Mouse (Mus musculus) olfactory bulb, adult 2 months (tissue): ENCODE measurements at regions not wholly inside any gene's neighbourhood (a gene's known extent, or its start where the extent isn't known, plus 50 kb on each side); places are given as distances from the start of the nearest gene placed in this dataset.

ENCODE experiments used
- H3K27ac ChIP-seq: fragments of 200-500 bp; 2 replicates; pipeline ENCODE4 v1.5.1; 2012; ENCODE audit warnings: low read depth, low read length; ENCODE audit not compliant: insufficient read depth
- H3K4me1 ChIP-seq: fragments of 200-500 bp; 2 replicates; pipeline ENCODE4 v1.6.1; 2012; ENCODE audit warnings: low read length; ENCODE audit not compliant: control insufficient read depth, insufficient read depth
- H3K4me3 ChIP-seq: fragments of 200-500 bp; 2 replicates; pipeline ENCODE4 v1.5.1; 2012; ENCODE audit warnings: mild to moderate bottlenecking, low read depth, low read length, moderate library complexity; ENCODE audit not compliant: insufficient read depth
- CTCF ChIP-seq: fragments of 200-500 bp; IDR thresholded peaks from 2 replicates; pipeline ENCODE4 v1.5.1; 2012; ENCODE audit warnings: low read depth, mild to moderate bottlenecking, low read length, moderate library complexity; ENCODE audit not compliant: insufficient read depth
- POLR2A ChIP-seq: fragments of 200-500 bp; IDR thresholded peaks from 2 replicates; pipeline ENCODE4 v1.6.1; 2012; ENCODE audit warnings: mild to moderate bottlenecking, low read depth, low read length, moderate library complexity; ENCODE audit not compliant: insufficient read depth
- WGBS: fragments of 180-500 bp; shearing (Covaris S2); methylation state at CpG from one replicate; pipeline ENCODE4 v1.1.7; 2018; 5-methylcytosine and 5-hydroxymethylcytosine counted together

- TF ChIP-seq CTCF (no peak), POLR2A (no peak)
- no peak overlapping the region for H3K4me3 ChIP-seq
- H3K27ac ChIP-seq = no peak overlapping the region
- H3K4me1 ChIP-seq = no peaks in the 10 kb centered on the region
Measured at GRCm38 (mm10) chr10:97778531-97778930, 52.0 kb upstream of the C030005K15Rik start.

- no peaks in the 10 kb centered on the region for H3K4me1 ChIP-seq
- H3K27ac ChIP-seq = no peak overlapping the region
- WGBS = 45% methylated on average over 4 of the region's 4 CpGs
- H3K4me3 ChIP-seq = no peak overlapping the region
- TF ChIP-seq POLR2A (no peak), CTCF (no peak)
Measured at GRCm38 (mm10) chr10:97779335-97779734, 52.8 kb upstream of the C030005K15Rik start.

DNA sequence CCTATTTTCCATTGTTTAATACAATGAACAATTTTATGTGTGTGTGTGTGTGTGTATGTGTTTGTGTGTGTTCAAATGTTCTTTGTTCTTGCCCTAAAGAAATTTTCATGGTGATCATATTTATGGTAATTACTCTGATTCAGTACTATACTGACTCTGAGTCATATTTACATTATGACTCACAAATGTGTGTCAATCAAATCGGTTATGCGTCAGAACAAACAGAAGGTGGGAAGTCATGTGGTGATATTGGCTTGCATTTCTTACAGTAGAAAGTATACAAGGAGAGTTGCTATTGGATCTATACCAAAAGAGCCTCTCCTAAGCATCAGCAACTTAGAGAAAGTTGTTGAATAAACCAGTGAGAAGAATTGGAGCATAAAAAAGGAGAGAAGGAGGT lies 67.2 kb upstream of the C030005K15Rik start:
- Histone ChIP-seq H3K27ac (no peak overlapping the region), H3K4me1 (no peaks in the 10 kb centered on the region), H3K4me3 (no peak overlapping the region)
- 80% methylated on average over 2 of the region's 2 CpGs for WGBS
- no peak for TF ChIP-seq CTCF
- no peak for TF ChIP-seq POLR2A

DNA sequence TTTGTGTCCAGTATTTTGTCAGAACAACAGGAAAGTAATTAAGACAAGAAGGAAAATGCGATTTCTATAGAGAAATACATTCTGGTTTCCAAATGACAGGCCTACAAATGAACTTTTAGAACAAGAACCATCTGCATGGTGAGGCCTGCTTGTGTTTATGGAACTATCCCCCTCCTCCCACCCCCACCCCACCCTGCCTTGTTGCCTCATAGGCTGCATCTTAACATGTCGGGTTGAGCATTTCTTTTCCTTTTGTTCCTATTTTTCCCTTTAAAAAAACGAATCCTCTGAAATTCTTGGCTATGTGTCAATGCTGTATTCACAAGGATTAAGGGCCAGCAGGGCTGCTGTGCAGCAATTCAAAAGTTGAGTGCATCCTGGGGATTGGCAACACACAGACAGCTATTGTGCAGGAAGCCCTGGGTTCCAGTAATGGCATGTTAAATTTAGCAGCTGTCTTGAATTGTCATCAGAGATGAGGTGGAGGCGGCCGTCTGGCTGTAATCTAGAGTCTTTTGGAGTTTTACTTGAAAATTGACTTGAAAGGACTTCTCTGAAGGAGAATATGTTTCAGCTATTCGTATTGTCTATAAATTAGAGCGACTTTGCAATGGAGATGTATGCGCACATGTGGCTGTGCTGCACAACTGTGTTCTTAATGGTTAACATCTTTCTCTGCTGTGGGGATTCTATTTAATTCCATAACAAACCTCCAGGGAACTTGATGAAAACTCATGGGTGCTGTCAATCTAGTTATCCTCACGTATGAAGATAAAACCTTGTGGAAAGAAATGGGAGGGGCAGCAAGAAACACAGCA lies 75.1 kb upstream of the C030005K15Rik start:
- WGBS = 58% methylated on average over 9 of the region's 9 CpGs
- Histone ChIP-seq H3K27ac (no peak overlapping the region), H3K4me3 (no peak overlapping the region), H3K4me1 (no peaks in the 10 kb centered on the region)
- TF ChIP-seq CTCF (no peak), POLR2A (no peak)

GRCm38 (mm10) chr10:97807947-97808346 lies 81.4 kb upstream of the C030005K15Rik start:
- Histone ChIP-seq H3K4me1 (no peaks in the 10 kb centered on the region), H3K4me3 (no peak overlapping the region), H3K27ac (no peak overlapping the region)
- 87% methylated on average over 2 of the region's 2 CpGs for WGBS
- TF ChIP-seq POLR2A (no peak), CTCF (no peak)

GRCm38 (mm10) chr10:97842574-97842973 lies 116.0 kb upstream of the C030005K15Rik start:
- 80% methylated on average over 3 of the region's 3 CpGs for WGBS
- TF ChIP-seq POLR2A (no peak), CTCF (no peak)
- H3K4me1 ChIP-seq = no peaks in the 10 kb centered on the region
- no peak overlapping the region for H3K4me3 ChIP-seq
- no peak overlapping the region for H3K27ac ChIP-seq

DNA sequence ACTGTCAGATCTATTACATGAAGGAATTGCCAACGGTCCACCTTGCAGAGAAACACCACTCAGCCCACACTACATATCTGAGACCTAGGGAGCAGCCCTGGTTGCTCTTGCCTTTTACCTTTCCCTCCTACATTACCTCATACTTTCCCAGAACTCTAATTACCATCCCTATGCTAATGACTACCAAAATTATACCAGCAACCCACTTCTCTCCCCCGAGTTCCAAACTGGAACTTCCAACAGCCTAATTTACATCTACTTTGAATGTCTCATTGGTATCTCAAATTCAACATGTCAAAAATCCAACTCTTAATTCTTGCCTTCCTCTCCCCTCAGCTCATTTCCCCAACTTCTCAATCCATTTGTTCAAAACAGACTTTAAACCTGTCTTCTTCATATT lies 124.9 kb upstream of the C030005K15Rik start:
- no peak for TF ChIP-seq CTCF
- TF ChIP-seq POLR2A = no peak
- no peaks in the 10 kb centered on the region for H3K4me1 ChIP-seq
- H3K27ac ChIP-seq = no peak overlapping the region
- H3K4me3 ChIP-seq = no peak overlapping the region
- 58% methylated on average over 2 of the region's 2 CpGs for WGBS

- TF ChIP-seq POLR2A = no peak
- no peak for TF ChIP-seq CTCF
- Histone ChIP-seq H3K27ac (no peak overlapping the region), H3K4me3 (no peak overlapping the region), H3K4me1 (no peaks in the 10 kb centered on the region)
- 61% methylated on average over 3 of the region's 3 CpGs for WGBS
Measured at GRCm38 (mm10) chr10:97877088-97877487, 150.5 kb upstream of the C030005K15Rik start.

GRCm38 (mm10) chr10:97886049-97886448 lies 159.5 kb upstream of the C030005K15Rik start:
- 91% methylated on average over 1 of the region's 1 CpGs for WGBS
- no peak overlapping the region for H3K27ac ChIP-seq
- no peak overlapping the region for H3K4me3 ChIP-seq
- H3K4me1 ChIP-seq = no peaks in the 10 kb centered on the region
- no peak for TF ChIP-seq CTCF
- no peak for TF ChIP-seq POLR2A

GRCm38 (mm10) chr10:97905793-97906192 lies 179.2 kb upstream of the C030005K15Rik start:
- WGBS = 72% methylated on average over 4 of the region's 4 CpGs
- TF ChIP-seq CTCF = no peak
- TF ChIP-seq POLR2A = no peak

GRCm38 (mm10) chr10:97925568-97925967 lies 199.0 kb upstream of the C030005K15Rik start:
- WGBS = 60% methylated on average over 4 of the region's 4 CpGs
- TF ChIP-seq POLR2A (no peak), CTCF (no peak)
- H3K4me3 ChIP-seq = no peak overlapping the region
- no peak overlapping the region for H3K27ac ChIP-seq
- no peaks in the 10 kb centered on the region for H3K4me1 ChIP-seq

More at GRCm38 (mm10) chr10:97905793-97906192, 179.2 kb upstream of the C030005K15Rik start:
- Histone ChIP-seq H3K4me1 (no peaks in the 10 kb centered on the region), H3K27ac (no peak overlapping the region), H3K4me3 (no peak overlapping the region)
